ENCODE assay signal across 19 mouse cellular contexts in the genomic region with DNA sequence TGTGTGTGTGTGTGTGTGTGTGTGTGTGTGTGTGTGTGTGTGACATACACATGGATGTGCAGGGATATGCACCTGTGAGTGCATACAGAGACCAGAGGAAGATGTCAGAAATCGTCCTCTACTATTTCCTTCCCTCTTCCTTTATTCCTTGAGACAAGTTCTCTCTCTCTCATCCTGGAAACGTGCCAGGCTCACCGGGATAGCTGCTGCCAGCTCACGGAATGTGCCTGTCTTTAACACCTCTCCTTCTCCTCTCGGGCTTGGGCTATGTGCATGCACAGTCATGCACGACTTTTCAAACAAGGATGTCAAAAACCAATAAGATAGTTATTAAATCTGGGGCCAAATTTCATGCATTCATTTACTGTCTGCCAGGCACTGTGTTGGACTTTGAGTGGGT. TPM values are rescaled to one million over a fixed set of nuclear protein-coding genes. Genes with fewer than 3 reads are reported as not detected.
A peak's percentile ranks its signal among the peaks of the same experiment; 100 is the strongest.
DNase-seq lines count a peak whose midpoint lies in the region.
"Had no signal": no experiment of that assay in that cellular context is flagged by ENCODE, and none has a peak within 500 bp of the region (broad histone marks: within the 10 kb centered on the region; RNA-seq: fewer than 3 reads in every experiment).

No protein-coding gene starts in this region.

- DNase-seq in cerebellum, adult 18-20 months, result peak; percentile 28 to 30
- no peak for DNase-seq in cerebellum, adult 11-12 months
- DNase-seq in heart, adult 11 months, result peak; percentile 72
- DNase-seq in heart, postnatal 14 days, result no peak
- peak; percentile 32 for DNase-seq in kidney, postnatal 10 days
- DNase-seq in kidney, postnatal 4 days, result no peak
- peak; percentile 25 to 43 for DNase-seq in cerebellum, postnatal 14 days
- DNase-seq in frontal cortex, adult 2 months (ENCODE audit: extremely low spot score in 1 of 2, low spot score in 1 of 2), result no peak
- DNase-seq: adrenal gland, adult 8-10 months; gastrocnemius, postnatal 14 days; kidney, adult 11 months; liver, postnatal 0 days; lung, postnatal 36 days; retina, postnatal 1 day; right cerebral cortex, postnatal 14 days had no signal

- intact Hi-C loops in heart, postnatal 14 days (cut with DNase I), result loop anchor here (5.0 kb wide), 1 partner anchor 80 kb away; no protein-coding TSS in a partner anchor

RNA-seq across cellular contexts. Expression of gene Cacna1c, which starts 8.6 kb away (rescaled TPM):
- total RNA-seq in heart, postnatal 14 days (2021), result 100 to 1,000 TPM; 195 to 220 TPM
- polyA plus RNA-seq in frontal cortex, adult 2 months (2012; rRNA removed), result 29.3 and 29.7 TPM in 2 replicates
- total RNA-seq: granulocyte monocyte progenitor cell, adult 5-6 weeks had no signal
- polyA plus RNA-seq: G1E had no signal

RNA-seq across cellular contexts. Expression of gene Dcp1b, which starts 12.6 kb away (rescaled TPM):
- 1 to 10 TPM; 4.0 to 4.4 TPM for total RNA-seq in heart, postnatal 14 days (2021)
- polyA plus RNA-seq in frontal cortex, adult 2 months (2012; rRNA removed), result 29.9 and 31.7 TPM in 2 replicates

RNA-seq across cellular contexts. Expression of gene Cacna2d4, which starts 48.7 kb away (rescaled TPM):
- total RNA-seq in heart, postnatal 14 days (2021), result under 1 TPM in 1 of 2 experiments, not detected in 1; 0.12 TPM
- 3.3 and 4.1 TPM in 2 replicates for polyA plus RNA-seq in frontal cortex, adult 2 months (2012; rRNA removed)
- polyA plus RNA-seq: G1E; kidney, embryonic 14.5 days; lung, embryonic 16.5 days had no signal

Comparison
In these comparisons a context has a peak if more than half of its experiments do, and no peak if none do; other contexts are left out.
1. DNase-seq: peak in cerebellum, adult 18-20 months (2 of 2), heart, adult 11 months (single experiment), kidney, postnatal 10 days (single experiment) and cerebellum, postnatal 14 days (2 of 2); none in cerebellum, adult 11-12 months (single experiment), heart, postnatal 14 days (0 of 2), kidney, postnatal 4 days (0 of 2) and frontal cortex, adult 2 months (0 of 2).